Mouse (Mus musculus) CH12.LX (cell line): ENCODE measurements at regions not wholly inside any gene's neighbourhood (a gene's known extent, or its start where the extent isn't known, plus 50 kb on each side); places are given as distances from the start of the nearest gene placed in this dataset.

Experiments
- CTCF ChIP-seq, 2 experiments: IDR thresholded peaks in 1 of 2; conservative IDR thresholded peaks in 1 of 2; 2 replicates each; pipeline ENCODE4 v1.5.1; 2011 to 2012; ENCODE audit warnings: low read depth in 2 of 2, low read length in 2 of 2, improper control_type of control experiment in 1 of 2, inconsistent platforms in 1 of 2, mild to moderate bottlenecking in 1 of 2, moderate library complexity in 1 of 2
- EP300 ChIP-seq: IDR thresholded peaks from 2 replicates; pipeline ENCODE4 v1.6.1; 2011; ENCODE audit warnings: low read length, improper control_type of control experiment
- HCFC1 ChIP-seq: IDR thresholded peaks from 2 replicates; pipeline ENCODE4 v1.6.1; 2012; ENCODE audit warnings: low read depth, mild to moderate bottlenecking, inconsistent platforms, low read length, improper control_type of control experiment
- JUND ChIP-seq: conservative IDR thresholded peaks from 2 replicates; pipeline ENCODE4 v1.6.1; 2011; ENCODE audit warnings: low read depth, low read length, improper control_type of control experiment
- KAT2A ChIP-seq: IDR thresholded peaks from 2 replicates; pipeline ENCODE4 v1.6.1; 2012; ENCODE audit warnings: low read length, improper control_type of control experiment, inconsistent platforms; ENCODE audit not compliant: insufficient replicate concordance
- MAFK ChIP-seq: IDR thresholded peaks from 2 replicates; pipeline ENCODE4 v1.6.1; 2011; ENCODE audit warnings: low read length, improper control_type of control experiment; ENCODE audit not compliant: insufficient replicate concordance
- MAX ChIP-seq: IDR thresholded peaks from 2 replicates; pipeline ENCODE4 v1.6.1; 2011; ENCODE audit warnings: low read length, improper control_type of control experiment
- NRF1 ChIP-seq: IDR thresholded peaks from 2 replicates; pipeline ENCODE4 v1.6.1; 2014; ENCODE audit warnings: low read depth, mild to moderate bottlenecking, inconsistent platforms, low read length, improper control_type of control experiment, moderate library complexity
- POLR2A ChIP-seq: IDR thresholded peaks from 2 replicates; pipeline ENCODE4 v1.6.1; 2011; ENCODE audit warnings: low read depth, mild to moderate bottlenecking, improper control_type of control experiment, low read length
- SIN3A ChIP-seq: IDR thresholded peaks from 2 replicates; pipeline ENCODE4 v1.6.1; 2012; ENCODE audit warnings: low read length, improper control_type of control experiment, inconsistent platforms
- UBTF ChIP-seq: IDR thresholded peaks from 2 replicates; pipeline ENCODE4 v1.6.1; 2012; ENCODE audit warnings: low read depth, mild to moderate bottlenecking, inconsistent platforms, low read length, improper control_type of control experiment, moderate library complexity
- USF1 ChIP-seq: IDR thresholded peaks from 2 replicates; pipeline ENCODE4 v1.6.1; 2014; ENCODE audit warnings: low read depth, mild to moderate bottlenecking, inconsistent platforms, low read length, improper control_type of control experiment

GRCm38 (mm10) chr1:166839833-166840232 is 158.2 kb upstream of the Fmo9 start:
- no peak for TF ChIP-seq HCFC1
- no peak for TF ChIP-seq NRF1
- TF ChIP-seq EP300: no peak
- TF ChIP-seq KAT2A: no peak
- no peak for TF ChIP-seq SIN3A
- TF ChIP-seq MAFK: no peak
- TF ChIP-seq CTCF (conservative IDR thresholded peaks at IDR 0.05 in 1 of 2, IDR thresholded peaks at IDR 0.05 in 1 of 2; ENCODE audit: low read depth in 2 of 2, low read length in 2 of 2): no peak
- TF ChIP-seq UBTF: no peak
- TF ChIP-seq USF1: no peak
- TF ChIP-seq MAX: no peak
- no peak for TF ChIP-seq JUND
- no peak for TF ChIP-seq POLR2A
